Mouse (Mus musculus): ENCODE results near the gene Map2k5. TPM values are rescaled to one million over a fixed set of nuclear protein-coding genes. Genes with fewer than 3 reads are reported as not detected.
A peak's percentile ranks its signal among the peaks of the same experiment; 100 is the strongest.

Gene Map2k5
- polyA plus RNA-seq, 1 experiment from 2014 or later = 29.5 TPM

GRCm38 (mm10) chr9:63395612-63396011, 17.9 kb upstream of the Map2k5 start:
- no peaks in the 10 kb centered on the region for H3K9me3 ChIP-seq (replicated peaks; ENCODE audit: low read length)
- no peak overlapping the region for H3K9ac ChIP-seq (ENCODE audit: low read depth, low read length)
- no peak for ATAC-seq (replicated peaks; ENCODE audit: low FRiP score, low read depth)
- TF ChIP-seq CTCF (IDR thresholded peaks at IDR 0.05; ENCODE audit: low read depth) = no peak
- no peak overlapping the region for H3K4me3 ChIP-seq (replicated peaks; ENCODE audit: low read depth, low read length)
- no peaks in the 10 kb centered on the region for H3K27me3 ChIP-seq (ENCODE audit: insufficient read depth, low read length)
- no peak overlapping the region for H3K27ac ChIP-seq
- no peak overlapping the region for H3K4me2 ChIP-seq (ENCODE audit: low read length)
- no peaks in the 10 kb centered on the region for H3K36me3 ChIP-seq (ENCODE audit: insufficient read depth, low read length)
- no peaks in the 10 kb centered on the region for H3K4me1 ChIP-seq (replicated peaks; ENCODE audit: insufficient read depth, low read length)
- DNase-seq (ENCODE audit: low spot score) = no peak
- WGBS = 89% methylated on average over 7 of the region's 7 CpGs

- Histone ChIP-seq H3K4me3 (replicated peaks; ENCODE audit: low read depth, low read length) (no peak overlapping the region), H3K36me3 (ENCODE audit: insufficient read depth, low read length) (no peaks in the 10 kb centered on the region), H3K9ac (ENCODE audit: low read depth, low read length) (no peak overlapping the region), H3K27ac (no peak overlapping the region), H3K4me1 (replicated peaks; ENCODE audit: insufficient read depth, low read length) (no peaks in the 10 kb centered on the region), H3K9me3 (replicated peaks; ENCODE audit: low read length) (no peaks in the 10 kb centered on the region), H3K4me2 (ENCODE audit: low read length) (no peak overlapping the region), H3K27me3 (ENCODE audit: insufficient read depth, low read length) (no peaks in the 10 kb centered on the region)
- TF ChIP-seq CTCF (IDR thresholded peaks at IDR 0.05; ENCODE audit: low read depth) = no peak
- ATAC-seq (replicated peaks; ENCODE audit: low FRiP score, low read depth) (no peak), DNase-seq (ENCODE audit: low spot score) (no peak)
- 68% methylated on average over 2 of the region's 2 CpGs for WGBS
These were observed 13.6 kb upstream of the Map2k5 start for GRCm38 (mm10) chr9:63391307-63391706.

GRCm38 (mm10) chr9:63382761-63383160, 5.1 kb upstream of the Map2k5 start:
- TF ChIP-seq CTCF (IDR thresholded peaks at IDR 0.05; ENCODE audit: low read depth) = no peak
- 88% methylated on average over 4 of the region's 4 CpGs for WGBS

GRCm38 (mm10) chr9:63380326-63380725, 2.6 kb upstream of the Map2k5 start:
- ATAC-seq (replicated peaks; ENCODE audit: low FRiP score, low read depth) (no peak), DNase-seq (ENCODE audit: low spot score) (no peak)
- Histone ChIP-seq H3K36me3 (ENCODE audit: insufficient read depth, low read length) (no peaks in the 10 kb centered on the region), H3K27me3 (ENCODE audit: insufficient read depth, low read length) (no peaks in the 10 kb centered on the region), H3K4me2 (ENCODE audit: low read length) (no peak overlapping the region), H3K4me1 (replicated peaks; ENCODE audit: insufficient read depth, low read length) (peaks cover 17% of the 10 kb centered on the region), H3K27ac (no peak overlapping the region), H3K9me3 (replicated peaks; ENCODE audit: low read length) (no peaks in the 10 kb centered on the region), H3K4me3 (replicated peaks; ENCODE audit: low read depth, low read length) (no peak overlapping the region), H3K9ac (ENCODE audit: low read depth, low read length) (no peak overlapping the region)
- TF ChIP-seq CTCF (IDR thresholded peaks at IDR 0.05; ENCODE audit: low read depth) = no peak
- WGBS = 85% methylated on average over 3 of the region's 3 CpGs

More at GRCm38 (mm10) chr9:63382761-63383160, 5.1 kb upstream of the Map2k5 start:
- H3K27me3 ChIP-seq (ENCODE audit: insufficient read depth, low read length) = no peaks in the 10 kb centered on the region
- no peak overlapping the region for H3K9ac ChIP-seq (ENCODE audit: low read depth, low read length)
- DNase-seq (ENCODE audit: low spot score) (no peak), ATAC-seq (replicated peaks; ENCODE audit: low FRiP score, low read depth) (no peak)
- no peak overlapping the region for H3K4me3 ChIP-seq (replicated peaks; ENCODE audit: low read depth, low read length)
- H3K4me1 ChIP-seq (replicated peaks; ENCODE audit: insufficient read depth, low read length) = peaks cover 5% of the 10 kb centered on the region; the same call in 1 of the 2 replicates
- no peaks in the 10 kb centered on the region for H3K9me3 ChIP-seq (replicated peaks; ENCODE audit: low read length)
- no peak overlapping the region for H3K4me2 ChIP-seq (ENCODE audit: low read length)
- H3K27ac ChIP-seq = no peak overlapping the region
- H3K36me3 ChIP-seq (ENCODE audit: insufficient read depth, low read length) = no peaks in the 10 kb centered on the region

- no peak for TF ChIP-seq CTCF (IDR thresholded peaks at IDR 0.05; ENCODE audit: low read depth)
- peak overlapping the region; percentile 92 for H3K4me2 ChIP-seq (ENCODE audit: low read length)
- no peaks in the 10 kb centered on the region for H3K9me3 ChIP-seq (replicated peaks; ENCODE audit: low read length)
- no peak for DNase-seq (ENCODE audit: low spot score)
- H3K27me3 ChIP-seq (ENCODE audit: insufficient read depth, low read length) = no peaks in the 10 kb centered on the region
- no peaks in the 10 kb centered on the region for H3K36me3 ChIP-seq (ENCODE audit: insufficient read depth, low read length)
- WGBS = 13% methylated on average over 8 of the region's 8 CpGs
- H3K9ac ChIP-seq (ENCODE audit: low read depth, low read length) = peak overlapping the region; percentile 84
- peak overlapping the region; percentile 91 for H3K27ac ChIP-seq
- peak overlapping the region; percentile 69 for H3K4me3 ChIP-seq (replicated peaks; ENCODE audit: low read depth, low read length)
- ATAC-seq (replicated peaks; ENCODE audit: low FRiP score, low read depth) = no peak
- peaks cover 17% of the 10 kb centered on the region for H3K4me1 ChIP-seq (replicated peaks; ENCODE audit: insufficient read depth, low read length)
These were observed 472 bp upstream of the Map2k5 start for GRCm38 (mm10) chr9:63378174-63378573.

- DNase-seq (ENCODE audit: low spot score) (no peak), ATAC-seq (replicated peaks; ENCODE audit: low FRiP score, low read depth) (no peak)
- Histone ChIP-seq H3K9ac (ENCODE audit: low read depth, low read length) (no peak overlapping the region), H3K36me3 (ENCODE audit: insufficient read depth, low read length) (peaks cover 8% of the 10 kb centered on the region), H3K4me1 (replicated peaks; ENCODE audit: insufficient read depth, low read length) (peaks cover 14% of the 10 kb centered on the region), H3K4me3 (replicated peaks; ENCODE audit: low read depth, low read length) (no peak overlapping the region), H3K27ac (no peak overlapping the region), H3K9me3 (replicated peaks; ENCODE audit: low read length) (no peaks in the 10 kb centered on the region), H3K4me2 (ENCODE audit: low read length) (no peak overlapping the region), H3K27me3 (ENCODE audit: insufficient read depth, low read length) (no peaks in the 10 kb centered on the region)
- 85% methylated on average over 2 of the region's 2 CpGs for WGBS
- no peak for TF ChIP-seq CTCF (IDR thresholded peaks at IDR 0.05; ENCODE audit: low read depth)
These were observed 4.4 kb downstream of the Map2k5 start for GRCm38 (mm10) chr9:63373315-63373714.

GRCm38 (mm10) chr9:63372541-63372940, 5.2 kb downstream of the Map2k5 start:
- ATAC-seq (replicated peaks; ENCODE audit: low FRiP score, low read depth) (no peak), DNase-seq (ENCODE audit: low spot score) (no peak)
- no peak overlapping the region for H3K4me2 ChIP-seq (ENCODE audit: low read length)
- no peak for TF ChIP-seq CTCF (IDR thresholded peaks at IDR 0.05; ENCODE audit: low read depth)
- no peak overlapping the region for H3K9ac ChIP-seq (ENCODE audit: low read depth, low read length)
- H3K27ac ChIP-seq = no peak overlapping the region
- WGBS = 84% methylated on average over 8 of the region's 8 CpGs
- H3K27me3 ChIP-seq (ENCODE audit: insufficient read depth, low read length) = no peaks in the 10 kb centered on the region
- peaks cover 12% of the 10 kb centered on the region; the same call in 1 of the 2 replicates for H3K4me1 ChIP-seq (replicated peaks; ENCODE audit: insufficient read depth, low read length)
- H3K4me3 ChIP-seq (replicated peaks; ENCODE audit: low read depth, low read length) = no peak overlapping the region
- peaks cover 8% of the 10 kb centered on the region for H3K36me3 ChIP-seq (ENCODE audit: insufficient read depth, low read length)
- H3K9me3 ChIP-seq (replicated peaks; ENCODE audit: low read length) = no peaks in the 10 kb centered on the region

Measured in kidney, postnatal 0 days (tissue).